Mouse (Mus musculus): ENCODE results near the gene Nxph4. TPM values are rescaled to one million over a fixed set of nuclear protein-coding genes. Genes with fewer than 3 reads are reported as not detected.

Gene Nxph4
- polyA plus RNA-seq, 2 experiments = 7.2 to 17.5 TPM

DNA sequence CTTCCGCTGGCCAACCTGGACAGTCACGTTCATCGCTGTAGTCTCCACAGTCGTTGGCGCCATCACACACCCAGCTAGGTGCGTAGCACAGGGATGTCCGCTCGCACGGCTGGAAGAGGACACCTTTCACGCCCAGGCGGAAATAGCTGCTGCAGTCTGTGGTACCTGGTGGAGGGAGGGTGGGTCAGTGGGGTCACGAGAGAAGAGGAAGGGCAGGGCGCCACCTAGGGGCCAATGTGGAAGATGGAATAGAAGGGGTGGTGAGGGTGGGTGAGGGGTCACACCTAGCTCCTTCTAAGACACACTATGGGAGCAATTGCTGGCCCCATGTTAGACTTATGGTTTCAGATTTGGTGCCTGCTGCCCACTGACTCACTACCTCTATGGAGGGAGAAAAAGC lies 23.0 kb upstream of the Nxph4 start:
- no peak for DNase-seq (ENCODE audit: low spot score)
- H3K27ac ChIP-seq (replicated peaks; ENCODE audit: low read depth, low read length) = no peak overlapping the region

DNA sequence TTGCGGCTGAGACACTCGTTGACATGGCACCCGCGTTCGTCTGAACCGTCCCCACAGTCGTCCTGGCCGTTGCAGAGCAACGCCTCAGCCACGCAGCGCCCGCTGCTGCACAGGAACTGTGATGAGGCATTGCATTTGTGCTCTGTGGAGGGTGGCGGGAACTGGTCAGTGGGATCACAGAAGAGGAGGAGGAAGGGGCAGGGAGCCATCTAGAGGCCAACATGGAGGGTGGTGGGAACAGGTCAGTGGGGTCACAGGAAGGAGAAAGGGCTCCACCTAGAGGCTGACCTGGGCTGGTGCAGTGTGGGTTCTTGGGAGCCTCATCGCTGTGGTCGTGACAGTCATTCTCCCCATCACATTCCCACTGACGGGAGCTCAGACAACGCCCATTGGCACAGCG lies 21.3 kb upstream of the Nxph4 start:
- no peaks in the 10 kb centered on the region for H3K27me3 ChIP-seq (ENCODE audit: control insufficient read depth, insufficient read depth, low read length)
- no peak for TF ChIP-seq POLR2A (IDR thresholded peaks at IDR 0.05; ENCODE audit: borderline replicate concordance, extremely low read depth, insufficient read depth, insufficient read length)
- no peak overlapping the region for H3K9ac ChIP-seq (ENCODE audit: low read depth, low read length, severe bottlenecking)
- H3K36me3 ChIP-seq (ENCODE audit: control insufficient read depth, insufficient read depth, low read length) = peaks cover 99% of the 10 kb centered on the region
- H3K27ac ChIP-seq (replicated peaks; ENCODE audit: low read depth, low read length) = no peak overlapping the region
- no peak overlapping the region for H3K4me3 ChIP-seq (replicated peaks; ENCODE audit: low read length)
- no peaks in the 10 kb centered on the region for H3K4me1 ChIP-seq (ENCODE audit: control insufficient read depth, insufficient read depth, low read length)
- no peak for ATAC-seq (ENCODE audit: low FRiP score, low read depth)
- WGBS = 66% methylated on average over 18 of the region's 18 CpGs
- DNase-seq (ENCODE audit: low spot score) = no peak
- H3K4me2 ChIP-seq (replicated peaks; ENCODE audit: low read depth, low read length, severe bottlenecking) = no peak overlapping the region
- no peaks in the 10 kb centered on the region for H3K9me3 ChIP-seq (ENCODE audit: control insufficient read depth, low read length)

More for the DNA sequence above, 23.0 kb upstream of the Nxph4 start:
- Histone ChIP-seq H3K4me1 (ENCODE audit: control insufficient read depth, insufficient read depth, low read length) (no peaks in the 10 kb centered on the region), H3K36me3 (ENCODE audit: control insufficient read depth, insufficient read depth, low read length) (peaks cover 99% of the 10 kb centered on the region), H3K4me3 (replicated peaks; ENCODE audit: low read length) (no peak overlapping the region), H3K4me2 (replicated peaks; ENCODE audit: low read depth, low read length, severe bottlenecking) (no peak overlapping the region), H3K9ac (ENCODE audit: low read depth, low read length, severe bottlenecking) (no peak overlapping the region), H3K27me3 (ENCODE audit: control insufficient read depth, insufficient read depth, low read length) (no peaks in the 10 kb centered on the region), H3K9me3 (ENCODE audit: control insufficient read depth, low read length) (no peaks in the 10 kb centered on the region)
- TF ChIP-seq POLR2A (IDR thresholded peaks at IDR 0.05; ENCODE audit: borderline replicate concordance, extremely low read depth, insufficient read depth, insufficient read length) = no peak
- 85% methylated on average over 13 of the region's 13 CpGs for WGBS
- no peak for ATAC-seq (ENCODE audit: low FRiP score, low read depth)

DNA sequence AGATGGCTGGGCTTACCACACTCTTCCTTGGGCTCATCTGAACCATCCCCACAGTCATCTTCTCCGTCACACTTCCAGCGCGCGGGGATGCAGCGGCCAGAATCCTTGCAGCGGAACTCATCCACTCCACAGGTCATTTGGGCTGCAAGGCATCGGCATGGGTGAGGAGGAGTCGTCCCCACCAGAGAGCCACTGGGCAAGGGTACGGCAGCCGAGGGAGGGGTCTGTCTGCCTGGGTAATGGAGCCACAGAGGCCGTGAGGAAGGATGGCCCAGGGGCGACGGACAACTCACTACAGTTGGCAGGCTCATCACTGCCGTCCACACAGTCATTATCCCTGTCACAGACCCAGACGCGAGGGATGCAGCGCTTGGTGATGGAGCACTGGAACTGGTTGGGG lies 15.5 kb upstream of the Nxph4 start:
- H3K9ac ChIP-seq (ENCODE audit: low read depth, low read length, severe bottlenecking) = no peak overlapping the region
- no peak overlapping the region for H3K4me3 ChIP-seq (replicated peaks; ENCODE audit: low read length)
- H3K4me2 ChIP-seq (replicated peaks; ENCODE audit: low read depth, low read length, severe bottlenecking) = no peak overlapping the region
- ATAC-seq (ENCODE audit: low FRiP score, low read depth) = no peak
- no peaks in the 10 kb centered on the region for H3K27me3 ChIP-seq (ENCODE audit: control insufficient read depth, insufficient read depth, low read length)
- peaks cover 100% of the 10 kb centered on the region for H3K36me3 ChIP-seq (ENCODE audit: control insufficient read depth, insufficient read depth, low read length)
- no peak for TF ChIP-seq POLR2A (IDR thresholded peaks at IDR 0.05; ENCODE audit: borderline replicate concordance, extremely low read depth, insufficient read depth, insufficient read length)
- 93% methylated on average over 17 of the region's 17 CpGs for WGBS
- H3K9me3 ChIP-seq (ENCODE audit: control insufficient read depth, low read length) = no peaks in the 10 kb centered on the region
- H3K27ac ChIP-seq (replicated peaks; ENCODE audit: low read depth, low read length) = no peak overlapping the region
- H3K4me1 ChIP-seq (ENCODE audit: control insufficient read depth, insufficient read depth, low read length) = no peaks in the 10 kb centered on the region
- no peak for DNase-seq (ENCODE audit: low spot score)

- Histone ChIP-seq H3K36me3 (ENCODE audit: control insufficient read depth, insufficient read depth, low read length) (peaks cover 100% of the 10 kb centered on the region), H3K9ac (ENCODE audit: low read depth, low read length, severe bottlenecking) (no peak overlapping the region), H3K27ac (replicated peaks; ENCODE audit: low read depth, low read length) (no peak overlapping the region), H3K27me3 (ENCODE audit: control insufficient read depth, insufficient read depth, low read length) (no peaks in the 10 kb centered on the region), H3K4me1 (ENCODE audit: control insufficient read depth, insufficient read depth, low read length) (no peaks in the 10 kb centered on the region), H3K4me3 (replicated peaks; ENCODE audit: low read length) (no peak overlapping the region), H3K9me3 (ENCODE audit: control insufficient read depth, low read length) (no peaks in the 10 kb centered on the region), H3K4me2 (replicated peaks; ENCODE audit: low read depth, low read length, severe bottlenecking) (no peak overlapping the region)
- no peak for TF ChIP-seq POLR2A (IDR thresholded peaks at IDR 0.05; ENCODE audit: borderline replicate concordance, extremely low read depth, insufficient read depth, insufficient read length)
- 91% methylated on average over 15 of the region's 15 CpGs for WGBS
- no peak for DNase-seq (ENCODE audit: low spot score)
- no peak for ATAC-seq (ENCODE audit: low FRiP score, low read depth)
Measured at GRCm38 (mm10) chr10:127548236-127548635, 13.9 kb upstream of the Nxph4 start.

- Histone ChIP-seq H3K36me3 (ENCODE audit: control insufficient read depth, insufficient read depth, low read length) (peaks cover 100% of the 10 kb centered on the region), H3K9me3 (ENCODE audit: control insufficient read depth, low read length) (no peaks in the 10 kb centered on the region), H3K27ac (replicated peaks; ENCODE audit: low read depth, low read length) (no peak overlapping the region), H3K4me3 (replicated peaks; ENCODE audit: low read length) (no peak overlapping the region), H3K9ac (ENCODE audit: low read depth, low read length, severe bottlenecking) (no peak overlapping the region), H3K4me2 (replicated peaks; ENCODE audit: low read depth, low read length, severe bottlenecking) (no peak overlapping the region), H3K4me1 (ENCODE audit: control insufficient read depth, insufficient read depth, low read length) (no peaks in the 10 kb centered on the region), H3K27me3 (ENCODE audit: control insufficient read depth, insufficient read depth, low read length) (no peaks in the 10 kb centered on the region)
- DNase-seq (ENCODE audit: low spot score) = no peak
- ATAC-seq (ENCODE audit: low FRiP score, low read depth) = no peak
- 89% methylated on average over 7 of the region's 7 CpGs for WGBS
- no peak for TF ChIP-seq POLR2A (IDR thresholded peaks at IDR 0.05; ENCODE audit: borderline replicate concordance, extremely low read depth, insufficient read depth, insufficient read length)
Measured at GRCm38 (mm10) chr10:127546505-127546904, 12.1 kb upstream of the Nxph4 start.

DNA sequence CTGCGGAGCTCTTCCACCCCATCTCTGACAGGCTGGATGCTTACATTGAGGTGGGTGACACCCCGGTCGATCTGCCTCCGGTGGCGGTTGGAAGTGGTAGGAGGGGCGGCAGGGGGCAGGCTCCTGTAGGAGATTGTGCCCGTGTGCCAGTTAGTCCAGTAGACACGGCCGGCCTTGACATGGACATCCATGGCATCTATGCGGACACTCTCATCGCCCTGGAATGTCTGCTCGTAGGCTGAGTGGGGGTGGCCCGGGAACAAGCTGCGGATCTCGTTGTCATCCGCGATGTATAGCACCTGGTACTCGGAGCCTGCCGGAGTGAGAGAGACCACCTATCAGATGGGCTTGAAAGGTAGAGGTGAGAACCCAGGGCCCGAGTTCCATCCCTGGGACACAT lies 10.0 kb upstream of the Nxph4 start:
- H3K27ac ChIP-seq (replicated peaks; ENCODE audit: low read depth, low read length) = no peak overlapping the region
- H3K4me2 ChIP-seq (replicated peaks; ENCODE audit: low read depth, low read length, severe bottlenecking) = no peak overlapping the region
- no peaks in the 10 kb centered on the region for H3K4me1 ChIP-seq (ENCODE audit: control insufficient read depth, insufficient read depth, low read length)
- no peak for ATAC-seq (ENCODE audit: low FRiP score, low read depth)
- no peak overlapping the region for H3K4me3 ChIP-seq (replicated peaks; ENCODE audit: low read length)
- H3K27me3 ChIP-seq (ENCODE audit: control insufficient read depth, insufficient read depth, low read length) = no peaks in the 10 kb centered on the region
- TF ChIP-seq POLR2A (IDR thresholded peaks at IDR 0.05; ENCODE audit: borderline replicate concordance, extremely low read depth, insufficient read depth, insufficient read length) = no peak
- H3K9ac ChIP-seq (ENCODE audit: low read depth, low read length, severe bottlenecking) = no peak overlapping the region
- H3K9me3 ChIP-seq (ENCODE audit: control insufficient read depth, low read length) = no peaks in the 10 kb centered on the region
- DNase-seq (ENCODE audit: low spot score) = no peak
- H3K36me3 ChIP-seq (ENCODE audit: control insufficient read depth, insufficient read depth, low read length) = peaks cover 100% of the 10 kb centered on the region
- 95% methylated on average over 20 of the region's 20 CpGs for WGBS
